In the genomic region with DNA sequence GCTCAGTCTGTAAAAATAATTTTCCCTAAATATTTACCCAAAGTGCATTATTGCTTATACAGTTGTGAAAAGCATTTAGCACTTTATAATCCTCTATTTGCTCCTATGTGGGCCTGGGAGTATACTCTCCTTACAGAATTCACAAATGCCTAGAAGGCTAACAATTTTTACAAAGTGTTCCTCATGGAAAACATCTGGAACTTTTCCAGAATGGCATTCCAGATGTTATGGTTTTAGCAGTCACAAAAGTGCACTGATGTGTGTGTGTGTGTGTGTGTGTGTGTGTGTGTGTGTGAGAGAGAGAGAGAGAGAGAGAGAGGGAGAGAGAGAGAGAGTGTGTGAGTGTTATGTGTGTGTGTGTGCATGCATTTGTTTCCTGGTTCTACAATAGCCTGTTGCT, we compare ENCODE assay signal across 11 mouse cellular contexts.
"Had no signal": no experiment of that assay in that cellular context is flagged by ENCODE, and none has a peak within 500 bp of the region (broad histone marks: within the 10 kb centered on the region; RNA-seq: fewer than 3 reads in every experiment).

No protein-coding gene starts in this region.

- H3K4me2 ChIP-seq: liver, embryonic 12.5 days; lung, embryonic 15.5 days; midbrain, embryonic 13.5 days; neural tube, embryonic 12.5 days had no signal

- H3K27me3 ChIP-seq: liver, embryonic 12.5 days; lung, embryonic 15.5 days; midbrain, embryonic 13.5 days; neural tube, embryonic 12.5 days had no signal

- H3K4me3 ChIP-seq: layer of hippocampus, adult 2 months; liver, embryonic 12.5 days; lung, embryonic 15.5 days; midbrain, embryonic 13.5 days; neural tube, embryonic 12.5 days had no signal

- H3K36me3 ChIP-seq: liver, embryonic 12.5 days; lung, embryonic 15.5 days; midbrain, embryonic 13.5 days; neural tube, embryonic 12.5 days had no signal

- H3K9ac ChIP-seq: liver, embryonic 12.5 days; lung, embryonic 15.5 days; midbrain, embryonic 13.5 days; neural tube, embryonic 12.5 days had no signal

- H3K4me1 ChIP-seq: liver, embryonic 12.5 days; midbrain, embryonic 13.5 days; neural tube, embryonic 12.5 days had no signal

- H3K27ac ChIP-seq: layer of hippocampus, adult 2 months; liver, embryonic 12.5 days; lung, embryonic 15.5 days; midbrain, embryonic 13.5 days; neural tube, embryonic 12.5 days; stomach, postnatal 0 days had no signal

- H3K9me3 ChIP-seq: liver, embryonic 12.5 days; lung, embryonic 15.5 days; midbrain, embryonic 13.5 days; neural tube, embryonic 12.5 days had no signal

- DNase-seq: kidney, adult 18-20 months; kidney, postnatal 10 days; kidney, postnatal 4 days; thymus, postnatal 4 days had no signal

- ATAC-seq: inflammation-experienced regulatory T-cells, adult 6 months; liver, embryonic 12.5 days; midbrain, embryonic 13.5 days had no signal
